Mouse (Mus musculus): ENCODE data around the gene Nek11. TPM values are rescaled to one million over a fixed set of nuclear protein-coding genes. Genes with fewer than 3 reads are reported as not detected.

Gene Nek11
- total RNA-seq (2014; fragmentation: Nextera tagmentation), result not detected in 2 replicates
- total RNA-seq (2017), result 0.06 TPM in 1 of 2 replicates, not detected in the other
- polyA plus RNA-seq (2012), result 0.02 TPM in 1 of 2 replicates, not detected in the other

DNA sequence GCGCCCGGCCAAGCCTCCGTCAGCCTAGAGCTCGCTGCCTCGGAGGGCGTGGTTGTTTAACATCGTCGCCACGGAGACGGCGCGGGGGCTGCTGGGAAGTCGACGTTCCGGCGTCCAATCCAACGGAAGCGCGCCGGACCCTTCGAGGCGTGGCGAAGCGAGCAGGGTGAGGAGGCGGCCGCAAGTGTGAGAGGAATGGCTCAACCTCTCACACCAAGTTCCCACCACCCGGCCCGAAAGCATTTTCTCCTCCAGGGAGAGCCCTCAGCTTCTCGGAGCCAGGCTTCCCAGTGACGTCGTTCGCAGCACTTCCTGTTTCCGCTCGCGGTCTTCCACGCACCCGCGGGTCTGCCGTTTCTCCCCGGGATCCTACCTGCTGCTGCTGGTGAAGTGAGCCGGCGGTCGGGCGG is at the start of gene Nek11, which contains the start of gene Aste1:
Gene Nek11 (minus strand): TSS at position 307 of the 410 bp plus-strand sequence.
Gene Aste1 (plus strand): TSS at position 175 of the 410 bp plus-strand sequence.
- ATAC-seq (ENCODE audit: extremely low read depth, insufficient number of reproducible peaks, low FRiP score, poor library complexity, severe bottlenecking), result peak; percentile 98

DNA sequence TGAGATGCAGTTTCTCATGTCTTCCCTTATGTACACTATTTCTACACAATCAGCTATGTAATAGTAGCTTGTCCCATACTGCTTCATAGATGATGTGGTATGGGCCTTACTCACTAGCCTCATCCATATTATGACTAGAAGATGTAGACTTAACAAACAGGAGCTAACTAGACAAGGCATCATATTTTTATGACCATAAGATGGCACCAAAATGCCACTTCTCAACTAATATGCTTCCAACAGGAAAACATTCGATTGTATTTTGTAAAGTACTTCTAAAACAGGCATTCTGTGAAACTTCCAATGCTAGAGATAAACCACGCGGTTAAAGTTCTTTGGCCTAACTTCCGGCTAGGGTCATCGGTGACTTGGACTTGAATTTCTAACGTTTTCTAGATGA is 13.2 kb upstream of the Nek11 start:
- no peaks in the 10 kb centered on the region for H3K27me3 ChIP-seq (ENCODE audit: insufficient read depth, low read length)
- no peaks in the 10 kb centered on the region for H3K4me1 ChIP-seq (ENCODE audit: insufficient read depth, low read depth, low read length)
- TF ChIP-seq POLR2AphosphoS5 (IDR thresholded peaks at IDR 0.05; ENCODE audit: insufficient replicate concordance, low read depth, low read length), result no peak
- TF ChIP-seq GATA2 (IDR thresholded peaks at IDR 0.05; ENCODE audit: borderline replicate concordance, low read depth, low read length), result no peak
- TF ChIP-seq GATA1 (IDR thresholded peaks at IDR 0.05; ENCODE audit: borderline replicate concordance, low read length), result no peak
- TF ChIP-seq TAL1 (conservative IDR thresholded peaks at IDR 0.05; ENCODE audit: low read depth, low read length), result no peak
- no peak for TF ChIP-seq CTCF (IDR thresholded peaks at IDR 0.05; ENCODE audit: low read depth, low read length)
- H3K9me3 ChIP-seq (replicated peaks), result no peaks in the 10 kb centered on the region
- no peak for DNase-seq (ENCODE audit: low spot score)
- ATAC-seq (ENCODE audit: extremely low read depth, insufficient number of reproducible peaks, low FRiP score, poor library complexity, severe bottlenecking), result no peak
- H3K36me3 ChIP-seq (replicated peaks), result peaks cover 62% of the 10 kb centered on the region
- no peak overlapping the region for H3K4me3 ChIP-seq (ENCODE audit: low read depth, low read length)

More for the DNA sequence above, at the start of gene Nek11, which contains the start of gene Aste1:
- peaks cover 32% of the 10 kb centered on the region for H3K36me3 ChIP-seq (replicated peaks)
- peak; percentile 76 for DNase-seq (ENCODE audit: low spot score)
- peak within 1 kb of the TSS; percentile 74 for H3K4me3 ChIP-seq (ENCODE audit: low read depth, low read length)
- H3K27me3 ChIP-seq (ENCODE audit: insufficient read depth, low read length), result no peaks in the 10 kb centered on the region
- no peaks in the 10 kb centered on the region for H3K9me3 ChIP-seq (replicated peaks)
- TF ChIP-seq TAL1 (conservative IDR thresholded peaks at IDR 0.05; ENCODE audit: low read depth, low read length) (no peak), POLR2AphosphoS5 (IDR thresholded peaks at IDR 0.05; ENCODE audit: insufficient replicate concordance, low read depth, low read length) (no peak), GATA2 (IDR thresholded peaks at IDR 0.05; ENCODE audit: borderline replicate concordance, low read depth, low read length) (no peak), CTCF (IDR thresholded peaks at IDR 0.05; ENCODE audit: low read depth, low read length) (no peak), GATA1 (IDR thresholded peaks at IDR 0.05; ENCODE audit: borderline replicate concordance, low read length) (no peak)
- peaks cover 40% of the 10 kb centered on the region for H3K4me1 ChIP-seq (ENCODE audit: insufficient read depth, low read depth, low read length)

DNA sequence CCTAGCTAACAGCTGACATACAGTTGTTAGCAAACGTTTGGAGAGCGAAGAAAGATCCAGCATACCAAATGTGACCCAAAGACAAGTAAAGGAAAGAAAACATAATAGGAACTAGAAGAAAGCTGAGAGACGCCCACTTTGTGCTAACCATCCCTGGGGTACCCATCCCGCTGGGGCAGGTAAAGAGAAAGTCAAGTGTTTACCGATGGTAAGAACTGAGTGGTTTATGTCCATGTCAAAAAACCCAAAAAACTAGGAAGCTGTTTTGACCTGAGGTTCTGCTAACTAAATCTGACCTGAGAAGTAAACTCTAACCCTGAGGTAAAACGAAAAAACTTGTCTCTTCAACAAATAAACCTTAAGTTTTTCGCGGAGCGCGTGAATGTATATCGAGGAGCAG is 604 bp downstream of the Nek11 start:
- Histone ChIP-seq H3K9me3 (replicated peaks) (no peaks in the 10 kb centered on the region), H3K36me3 (replicated peaks) (peaks cover 27% of the 10 kb centered on the region), H3K4me1 (ENCODE audit: insufficient read depth, low read depth, low read length) (peaks cover 37% of the 10 kb centered on the region), H3K4me3 (ENCODE audit: low read depth, low read length) (peak overlapping the region; percentile 74), H3K27me3 (ENCODE audit: insufficient read depth, low read length) (no peaks in the 10 kb centered on the region)
- TF ChIP-seq CTCF (IDR thresholded peaks at IDR 0.05; ENCODE audit: low read depth, low read length), result no peak
- no peak for TF ChIP-seq TAL1 (conservative IDR thresholded peaks at IDR 0.05; ENCODE audit: low read depth, low read length)
- no peak for TF ChIP-seq GATA2 (IDR thresholded peaks at IDR 0.05; ENCODE audit: borderline replicate concordance, low read depth, low read length)
- TF ChIP-seq POLR2AphosphoS5 (IDR thresholded peaks at IDR 0.05; ENCODE audit: insufficient replicate concordance, low read depth, low read length), result no peak
- TF ChIP-seq GATA1 (IDR thresholded peaks at IDR 0.05; ENCODE audit: borderline replicate concordance, low read length), result no peak
- DNase-seq (ENCODE audit: low spot score) (no peak), ATAC-seq (ENCODE audit: extremely low read depth, insufficient number of reproducible peaks, low FRiP score, poor library complexity, severe bottlenecking) (no peak)

GRCm38 (mm10) chr9:105390616-105391015 is 4.7 kb downstream of the Nek11 start:
- TF ChIP-seq GATA2 (IDR thresholded peaks at IDR 0.05; ENCODE audit: borderline replicate concordance, low read depth, low read length) (no peak), TAL1 (conservative IDR thresholded peaks at IDR 0.05; ENCODE audit: low read depth, low read length) (no peak), CTCF (IDR thresholded peaks at IDR 0.05; ENCODE audit: low read depth, low read length) (no peak), GATA1 (IDR thresholded peaks at IDR 0.05; ENCODE audit: borderline replicate concordance, low read length) (no peak), POLR2AphosphoS5 (IDR thresholded peaks at IDR 0.05; ENCODE audit: insufficient replicate concordance, low read depth, low read length) (no peak)
- no peaks in the 10 kb centered on the region for H3K27me3 ChIP-seq (ENCODE audit: insufficient read depth, low read length)
- no peaks in the 10 kb centered on the region for H3K36me3 ChIP-seq (replicated peaks)
- ATAC-seq (ENCODE audit: extremely low read depth, insufficient number of reproducible peaks, low FRiP score, poor library complexity, severe bottlenecking) (no peak), DNase-seq (ENCODE audit: low spot score) (no peak)
- H3K4me3 ChIP-seq (ENCODE audit: low read depth, low read length), result no peak overlapping the region
- no peaks in the 10 kb centered on the region for H3K9me3 ChIP-seq (replicated peaks)
- H3K4me1 ChIP-seq (ENCODE audit: insufficient read depth, low read depth, low read length), result peaks cover 7% of the 10 kb centered on the region

- TF ChIP-seq GATA1 (IDR thresholded peaks at IDR 0.05; ENCODE audit: borderline replicate concordance, low read length) (no peak), CTCF (IDR thresholded peaks at IDR 0.05; ENCODE audit: low read depth, low read length) (peak; percentile 37; the same call in 1 of the 2 replicates)
Measured at GRCm38 (mm10) chr9:105389289-105389688, 6.0 kb downstream of the Nek11 start.

GRCm38 (mm10) chr9:105387403-105387802 is 7.9 kb downstream of the Nek11 start:
- no peak overlapping the region for H3K4me3 ChIP-seq (ENCODE audit: low read depth, low read length)
- H3K36me3 ChIP-seq (replicated peaks), result no peaks in the 10 kb centered on the region
- ATAC-seq (ENCODE audit: extremely low read depth, insufficient number of reproducible peaks, low FRiP score, poor library complexity, severe bottlenecking) (no peak), DNase-seq (ENCODE audit: low spot score) (no peak)
- no peaks in the 10 kb centered on the region for H3K9me3 ChIP-seq (replicated peaks)
- H3K4me1 ChIP-seq (ENCODE audit: insufficient read depth, low read depth, low read length), result no peaks in the 10 kb centered on the region
- no peak for TF ChIP-seq GATA2 (IDR thresholded peaks at IDR 0.05; ENCODE audit: borderline replicate concordance, low read depth, low read length)
- TF ChIP-seq GATA1 (IDR thresholded peaks at IDR 0.05; ENCODE audit: borderline replicate concordance, low read length), result no peak
- TF ChIP-seq CTCF (IDR thresholded peaks at IDR 0.05; ENCODE audit: low read depth, low read length), result no peak
- TF ChIP-seq TAL1 (conservative IDR thresholded peaks at IDR 0.05; ENCODE audit: low read depth, low read length), result no peak
- TF ChIP-seq POLR2AphosphoS5 (IDR thresholded peaks at IDR 0.05; ENCODE audit: insufficient replicate concordance, low read depth, low read length), result no peak
- H3K27me3 ChIP-seq (ENCODE audit: insufficient read depth, low read length), result no peaks in the 10 kb centered on the region

More at GRCm38 (mm10) chr9:105389289-105389688, 6.0 kb downstream of the Nek11 start:
- H3K9me3 ChIP-seq (replicated peaks), result no peaks in the 10 kb centered on the region
- no peak overlapping the region for H3K4me3 ChIP-seq (ENCODE audit: low read depth, low read length)
- DNase-seq (ENCODE audit: low spot score) (peak; percentile 8), ATAC-seq (ENCODE audit: extremely low read depth, insufficient number of reproducible peaks, low FRiP score, poor library complexity, severe bottlenecking) (peak; percentile 49; the same call in 1 of the 2 replicates)
- no peaks in the 10 kb centered on the region for H3K27me3 ChIP-seq (ENCODE audit: insufficient read depth, low read length)
- no peaks in the 10 kb centered on the region for H3K36me3 ChIP-seq (replicated peaks)
- H3K4me1 ChIP-seq (ENCODE audit: insufficient read depth, low read depth, low read length), result no peaks in the 10 kb centered on the region

All from G1E (cell line).